Mouse (Mus musculus): Measurements from ENCODE around the gene Mypop.
A peak's percentile ranks its signal among the peaks of the same experiment; 100 is the strongest.

Gene Mypop

GRCm38 (mm10) chr7:18988780-18989179, 2.3 kb upstream of the Mypop start:
- DNase-seq (ENCODE audit: extremely low read depth, low read depth) = no peak

GRCm38 (mm10) chr7:18989995-18990394, 1.1 kb upstream of the Mypop start:
- no peak for DNase-seq (ENCODE audit: extremely low read depth, low read depth)

DNA sequence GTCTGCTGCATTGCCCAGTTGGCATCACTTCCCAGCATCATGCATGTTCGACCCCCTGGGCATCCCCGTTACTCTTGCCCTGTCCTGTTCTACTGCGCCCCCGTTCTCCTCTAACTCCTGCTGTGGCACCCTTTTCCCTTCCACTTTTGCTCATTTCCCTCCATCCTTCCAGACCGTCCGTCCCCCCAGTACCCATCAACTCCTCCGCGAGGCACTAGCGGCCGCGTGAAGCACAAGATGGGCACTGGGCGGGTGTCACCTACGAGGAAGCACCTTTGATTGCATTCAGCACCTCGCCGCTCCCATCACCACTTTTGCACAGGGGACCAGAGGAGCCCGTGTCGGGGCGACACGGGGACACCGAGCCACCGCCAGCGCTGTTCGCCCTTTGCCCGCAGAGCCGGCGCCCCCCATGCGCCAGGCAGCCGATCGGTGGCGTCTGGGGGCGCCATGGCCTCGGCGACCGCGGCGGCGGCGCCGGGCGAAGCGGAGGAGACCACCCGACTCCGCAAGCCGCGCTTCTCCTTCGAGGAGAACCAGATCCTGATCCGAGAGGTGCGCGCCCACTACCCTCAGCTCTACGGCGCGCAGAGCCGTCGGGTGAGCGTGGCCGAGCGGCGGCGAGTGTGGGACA, 732 bp downstream of the Mypop start:
- no peak for DNase-seq (ENCODE audit: extremely low read depth, low read depth)

- no peak for DNase-seq (ENCODE audit: extremely low read depth, low read depth)
Observed at GRCm38 (mm10) chr7:18992294-18992675, 1.2 kb downstream of the Mypop start.

DNA sequence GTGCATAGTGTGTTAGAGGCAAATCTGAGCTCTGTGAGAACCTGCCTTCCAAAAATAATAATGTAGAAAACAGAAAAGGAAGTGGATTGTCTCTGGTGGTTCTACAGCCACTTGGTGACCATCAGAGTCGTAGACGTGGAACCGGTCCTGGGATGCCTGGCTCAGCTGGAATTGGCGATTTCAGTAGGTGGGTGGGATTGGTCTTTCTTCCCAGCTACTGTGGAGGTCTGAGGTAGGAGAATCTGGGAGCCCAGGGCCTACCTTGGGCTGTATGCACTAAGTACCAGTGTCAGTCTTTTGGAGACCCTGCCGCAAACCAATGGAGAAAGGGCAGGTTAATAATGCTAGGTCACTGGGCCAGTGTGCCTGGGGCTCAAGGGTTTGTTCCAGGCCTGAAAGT, 2.0 kb downstream of the Mypop start:
- DNase-seq (ENCODE audit: extremely low read depth, low read depth) = no peak

DNA sequence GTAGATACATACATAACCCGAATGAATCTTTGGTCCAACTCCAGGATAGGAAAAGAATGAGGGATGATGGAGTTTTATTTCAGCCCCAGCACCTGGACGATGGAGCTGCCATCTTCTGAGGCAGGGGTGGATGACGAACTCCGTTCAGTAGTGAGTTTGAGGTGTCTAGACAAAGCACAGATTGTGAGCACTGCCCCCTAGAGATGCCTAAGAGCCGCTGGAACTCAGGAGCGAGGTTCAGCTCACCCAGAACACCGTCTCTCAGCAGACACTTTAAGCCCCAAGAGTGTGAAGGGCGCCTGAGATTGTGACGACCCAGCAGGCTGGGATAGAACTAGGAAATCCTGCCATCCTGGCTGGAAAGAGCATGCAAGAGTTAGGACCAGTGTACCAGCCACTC, 7.8 kb downstream of the Mypop start:
- DNase-seq (ENCODE audit: extremely low read depth, low read depth) = no peak

DNA sequence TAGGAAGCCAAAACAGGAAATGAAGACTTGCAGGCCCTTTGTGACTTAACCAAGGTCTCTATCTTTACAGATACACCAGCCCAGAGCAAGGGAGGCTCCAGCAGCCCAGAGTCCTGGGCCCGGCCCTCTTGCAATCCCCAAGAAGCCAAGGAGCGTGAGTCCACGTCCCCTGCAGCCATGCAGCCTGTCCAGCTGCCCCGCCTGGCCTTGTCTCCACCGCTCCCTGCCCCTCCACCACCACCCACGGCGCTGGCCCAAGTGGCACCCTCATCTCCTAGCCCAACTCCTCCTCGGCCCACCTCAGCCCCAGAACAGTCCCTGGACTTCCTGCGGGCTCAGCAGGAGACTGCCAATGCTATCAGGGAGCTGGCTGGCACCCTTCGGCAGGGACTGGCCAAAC, 9.4 kb downstream of the Mypop start:
- DNase-seq (ENCODE audit: extremely low read depth, low read depth) = no peak

DNA sequence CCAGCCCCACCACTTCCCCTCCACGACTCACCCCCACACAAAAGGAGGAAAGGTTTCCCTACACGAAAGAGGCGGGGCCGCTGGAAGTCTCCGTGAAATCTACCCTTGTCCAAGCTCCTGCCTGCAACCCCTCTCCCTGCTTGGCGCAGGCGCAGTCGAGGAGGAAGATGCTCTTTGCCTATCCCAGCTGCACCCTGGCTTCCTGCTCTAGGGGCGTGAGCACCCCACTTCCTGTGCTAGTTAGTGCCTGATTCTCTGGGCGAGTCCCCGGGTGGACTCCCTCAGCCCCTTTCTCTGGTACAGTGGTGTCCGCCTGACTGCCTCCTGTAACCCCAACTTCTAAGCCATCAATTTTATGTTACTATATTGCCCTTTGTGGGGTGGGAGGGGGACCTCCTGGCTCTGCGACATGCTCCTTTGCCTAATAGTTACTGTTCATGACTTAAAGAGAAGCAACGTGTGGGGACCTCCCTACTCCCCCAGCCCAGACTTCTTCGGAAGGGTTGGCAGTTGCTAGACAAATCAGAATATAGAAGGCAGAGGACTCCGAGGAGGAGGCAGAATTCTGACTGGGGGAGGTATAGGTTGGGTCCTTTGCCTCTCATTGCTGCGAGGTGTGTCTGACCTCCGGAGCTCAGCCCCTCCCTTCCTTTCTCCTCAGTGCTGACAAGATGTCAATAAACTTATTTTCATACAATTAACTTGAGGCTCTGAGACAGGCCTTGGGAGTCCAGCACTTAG, 10.2 kb downstream of the Mypop start:
- DNase-seq (ENCODE audit: extremely low read depth, low read depth) = peak; percentile 85

DNA sequence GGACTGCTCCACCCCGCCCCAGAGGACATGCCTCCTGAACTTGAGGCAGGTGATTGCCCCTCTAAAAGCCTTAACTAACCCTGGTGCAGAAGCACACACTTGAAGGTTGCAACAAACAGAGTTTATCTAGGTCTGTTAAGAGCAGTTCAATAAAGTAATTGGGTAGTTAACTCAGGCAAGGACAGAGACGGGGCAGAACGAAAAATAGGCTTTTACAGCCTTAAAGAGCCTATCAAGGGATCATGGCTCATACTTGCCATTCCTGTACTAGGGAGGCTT, 10.7 kb downstream of the Mypop start:
- DNase-seq (ENCODE audit: extremely low read depth, low read depth) = no peak

- no peak for DNase-seq (ENCODE audit: extremely low read depth, low read depth)
Observed at GRCm38 (mm10) chr7:19002115-19002514, 11.1 kb downstream of the Mypop start.

DNA sequence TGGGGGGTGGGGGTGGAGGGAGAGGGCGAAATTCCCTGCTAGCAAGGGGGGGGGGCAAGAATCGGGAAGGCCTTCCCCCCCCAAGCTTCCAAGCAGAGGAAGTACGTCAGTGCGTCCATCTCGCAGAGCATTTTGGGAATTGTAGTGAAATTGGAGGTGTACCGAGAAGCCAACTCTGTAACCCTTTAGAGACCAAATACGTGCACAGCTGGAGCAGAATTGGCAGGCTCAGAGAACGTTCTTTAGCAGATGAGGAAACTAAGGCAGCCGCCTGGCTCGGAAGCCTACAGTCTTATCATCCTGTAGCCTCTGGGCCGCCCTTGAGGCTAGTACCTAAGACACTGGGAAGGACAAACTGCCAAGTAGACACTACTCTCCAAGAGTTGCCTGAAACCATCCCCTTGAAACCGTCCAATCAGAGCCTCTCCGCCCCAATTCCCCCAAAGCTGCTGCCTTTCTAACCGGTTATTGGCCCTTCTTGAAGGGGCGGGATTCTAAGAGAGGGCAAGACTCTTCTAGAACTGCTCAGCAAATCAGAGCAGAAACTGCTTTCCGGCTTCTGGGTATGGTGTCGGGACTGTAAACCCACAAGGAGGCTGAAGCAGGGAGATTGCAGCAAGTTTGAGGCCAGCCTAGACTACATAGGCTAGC, 11.9 kb downstream of the Mypop start:
- DNase-seq (ENCODE audit: extremely low read depth, low read depth) = peak; percentile 92

DNA sequence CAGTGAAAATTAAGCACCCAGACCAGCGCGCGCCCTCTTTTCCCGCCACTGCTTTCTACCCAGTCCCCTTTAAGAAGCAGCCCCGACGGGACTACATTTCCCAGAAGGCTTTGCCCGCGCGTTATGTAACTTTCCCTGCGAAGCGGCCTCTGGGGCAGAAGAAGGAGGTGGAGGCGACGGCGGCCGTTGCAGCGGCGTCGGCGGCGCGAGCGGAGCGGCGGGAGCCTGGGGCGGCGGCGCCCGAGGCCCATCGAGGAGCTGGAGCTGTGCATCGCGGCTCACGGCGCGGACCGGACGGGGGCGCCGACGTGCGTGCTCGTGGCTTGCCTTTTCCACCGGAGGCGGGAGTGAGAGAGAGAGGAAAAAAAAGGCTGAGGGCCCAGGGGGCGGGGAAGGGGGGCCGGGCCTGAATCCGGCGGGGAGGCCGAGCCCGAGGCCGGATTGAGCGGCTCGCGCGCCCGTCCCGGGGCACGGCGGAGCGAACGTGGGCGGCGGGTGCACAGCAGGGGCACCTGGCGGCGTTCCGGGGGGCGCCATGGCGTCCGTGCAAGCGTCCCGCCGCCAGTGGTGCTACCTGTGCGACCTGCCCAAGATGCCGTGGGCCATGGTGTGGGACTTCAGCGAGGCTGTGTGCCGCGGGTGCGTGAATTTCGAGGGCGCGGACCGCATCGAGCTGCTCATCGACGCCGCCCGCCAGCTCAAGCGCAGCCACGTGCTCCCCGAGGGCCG, 13.0 kb downstream of the Mypop start, which contains the start of gene Irf2bp1:
Irf2bp1 (plus strand) TSS at position 143 of the 729 bp plus-strand sequence.
- peak; percentile 73 for DNase-seq (ENCODE audit: extremely low read depth, low read depth)

- DNase-seq (ENCODE audit: extremely low read depth, low read depth) = no peak
Observed at GRCm38 (mm10) chr7:19004631-19005079, 13.6 kb downstream of the Mypop start.

GRCm38 (mm10) chr7:19005417-19006121, 14.5 kb downstream of the Mypop start:
- DNase-seq (ENCODE audit: extremely low read depth, low read depth) = no peak

GRCm38 (mm10) chr7:19006476-19006875, 15.4 kb downstream of the Mypop start:
- DNase-seq (ENCODE audit: extremely low read depth, low read depth) = peak; percentile 81

DNA sequence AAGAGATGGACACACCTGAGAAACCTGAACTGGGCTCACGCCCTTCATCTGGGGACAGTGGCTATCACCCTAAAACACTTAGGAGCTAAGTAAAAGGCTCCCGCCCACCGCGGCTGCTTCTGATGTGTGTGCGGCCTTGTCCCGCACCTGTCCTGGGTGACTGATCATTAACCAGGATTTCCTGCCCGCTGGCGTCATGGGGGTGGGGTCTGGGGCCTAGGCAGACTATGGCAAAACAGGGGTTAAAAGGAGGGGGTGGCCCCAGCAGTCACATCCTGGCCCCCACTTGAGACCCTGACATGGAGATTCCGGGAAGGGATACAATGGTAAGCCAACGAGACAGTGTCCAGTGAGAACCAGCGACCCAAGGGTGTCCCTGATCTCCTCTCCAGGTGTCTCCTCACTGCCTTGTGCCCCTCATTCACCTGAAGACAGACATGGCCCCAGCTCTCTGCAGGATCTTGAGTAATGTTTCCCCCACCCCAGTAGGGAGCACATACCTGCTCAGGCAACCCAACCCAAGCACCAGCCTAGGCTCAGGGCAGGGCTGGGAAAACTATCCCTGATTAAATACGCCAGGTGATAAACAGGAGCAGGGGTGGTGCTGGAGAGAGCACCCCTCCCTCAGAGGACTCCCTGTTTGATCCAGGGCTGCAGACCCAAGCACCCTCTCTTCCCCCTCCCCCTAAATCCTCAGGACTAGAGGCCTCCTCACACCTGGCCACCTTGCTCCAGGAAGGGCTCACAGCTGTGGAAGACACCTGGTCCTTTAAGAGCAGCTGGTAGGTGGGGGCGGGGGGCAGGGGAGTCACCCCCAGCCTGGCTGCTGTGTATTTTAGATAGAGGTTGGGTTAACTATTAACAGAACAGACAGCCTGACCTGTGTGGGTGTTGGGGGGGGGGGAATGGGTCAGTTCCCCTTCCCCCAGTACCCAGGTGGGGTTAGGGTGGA, 16.3 kb downstream of the Mypop start:
- no peak for DNase-seq (ENCODE audit: extremely low read depth, low read depth)

DNA sequence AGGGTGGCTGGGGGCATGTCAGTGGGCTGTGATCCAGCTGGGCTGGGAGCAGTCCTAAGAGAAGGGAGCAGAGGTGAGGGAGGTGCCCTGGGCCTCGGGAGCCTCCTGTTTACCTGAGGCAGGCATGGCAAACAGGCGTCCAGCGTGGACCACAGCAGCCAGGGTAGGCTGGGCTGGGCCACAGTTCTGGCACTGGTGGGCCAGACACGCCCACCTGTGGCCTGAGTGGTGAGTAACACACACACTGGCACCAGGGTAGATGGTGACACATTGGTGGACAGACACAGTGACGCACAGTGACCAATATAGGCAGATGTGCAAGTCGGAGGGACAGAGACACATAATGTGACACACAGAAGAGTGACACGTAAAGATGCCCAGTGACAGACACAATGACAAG, 19.5 kb downstream of the Mypop start:
- no peak for DNase-seq (ENCODE audit: extremely low read depth, low read depth)

GRCm38 (mm10) chr7:19012025-19012621, 21.1 kb downstream of the Mypop start:
- no peak for DNase-seq (ENCODE audit: extremely low read depth, low read depth)

GRCm38 (mm10) chr7:19012882-19013281, 21.8 kb downstream of the Mypop start:
- DNase-seq (ENCODE audit: extremely low read depth, low read depth) = no peak

DNA sequence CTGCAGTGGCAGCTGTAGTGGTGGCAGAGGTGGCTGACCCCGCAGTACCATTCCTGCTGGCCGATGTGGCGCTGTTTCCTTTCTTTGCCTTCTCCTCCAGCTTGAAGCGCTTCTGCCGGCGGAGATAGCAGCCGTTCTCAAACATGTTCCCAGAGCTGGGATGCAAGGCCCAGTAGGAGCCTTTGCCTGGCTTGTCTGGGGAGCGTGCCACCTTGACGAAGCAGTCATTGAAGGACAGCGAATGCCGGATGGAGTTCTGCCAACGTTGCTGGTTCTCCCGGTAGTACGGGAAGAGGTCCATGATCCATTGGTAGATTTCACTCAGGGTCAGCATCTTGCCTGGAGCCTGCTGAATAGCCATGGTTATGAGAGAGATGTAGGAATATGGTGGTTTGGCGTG, 23.4 kb downstream of the Mypop start:
- no peak for DNase-seq (ENCODE audit: extremely low read depth, low read depth)

Measured in MEL-GATA-1-ER (cell line).